Comparison of ENCODE assay signal across 15 mouse cellular contexts in the genomic region with DNA sequence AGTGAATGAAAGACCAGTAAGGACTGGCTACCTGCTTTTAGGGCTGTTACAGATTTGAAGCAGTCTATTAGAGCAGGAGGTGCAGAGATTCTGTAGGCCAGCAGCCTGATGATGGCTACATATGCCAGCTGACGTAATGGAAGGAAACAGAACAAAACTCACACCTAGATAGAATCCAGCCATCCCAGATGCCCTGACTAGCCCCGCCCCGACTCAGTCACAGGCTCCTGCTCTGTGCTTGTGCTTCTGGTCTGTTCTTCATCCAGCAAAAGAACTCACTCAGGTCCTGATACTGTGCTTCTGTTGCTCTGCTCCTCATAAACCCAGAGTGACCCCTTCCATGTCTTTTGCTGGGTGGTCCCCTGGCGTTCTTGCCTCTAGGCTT. TPM values are rescaled to one million over a fixed set of nuclear protein-coding genes. Genes with fewer than 3 reads are reported as not detected.
A peak's percentile ranks its signal among the peaks of the same experiment; 100 is the strongest.
DNase-seq lines count a peak whose midpoint lies in the region; ATAC-seq and TF ChIP-seq lines count a peak whose summit lies in the region.
"Had no signal": no experiment of that assay in that cellular context is flagged by ENCODE, and none has a peak within 500 bp of the region (broad histone marks: within the 10 kb centered on the region; RNA-seq: fewer than 3 reads in every experiment).

No protein-coding gene starts in this region.

- no peak overlapping the region for H3K4me2 ChIP-seq in kidney, embryonic 14.5 days (replicated peaks; ENCODE audit: low read depth, low read length)
- H3K4me2 ChIP-seq in kidney, postnatal 0 days (ENCODE audit: low read length), result no peak overlapping the region
- H3K4me2 ChIP-seq: forebrain, embryonic 13.5 days; hindbrain, embryonic 15.5 days; liver, embryonic 13.5 days; midbrain, embryonic 12.5 days had no signal

- no peaks in the 10 kb centered on the region for H3K9me3 ChIP-seq in kidney, embryonic 14.5 days (ENCODE audit: control insufficient read depth, low read length)
- H3K9me3 ChIP-seq in kidney, postnatal 0 days (replicated peaks; ENCODE audit: low read length), result no peaks in the 10 kb centered on the region
- H3K9me3 ChIP-seq: forebrain, embryonic 13.5 days; hindbrain, embryonic 15.5 days; liver, embryonic 13.5 days; midbrain, embryonic 12.5 days had no signal

- H3K36me3 ChIP-seq in kidney, embryonic 14.5 days (ENCODE audit: control insufficient read depth, insufficient read depth, low read length), result no peaks in the 10 kb centered on the region
- H3K36me3 ChIP-seq in kidney, postnatal 0 days (ENCODE audit: insufficient read depth, low read length), result no peaks in the 10 kb centered on the region
- H3K36me3 ChIP-seq: hindbrain, embryonic 15.5 days; liver, embryonic 13.5 days; midbrain, embryonic 12.5 days had no signal

- peak; percentile 37 for DNase-seq in adrenal gland, adult 8-10 months
- no peak for DNase-seq in adrenal gland, adult 2 months
- DNase-seq in kidney, adult 8-10 months, result peak; percentile 33 to 46
- peak; percentile 94 for DNase-seq in MN1 (ENCODE audit: low spot score)
- DNase-seq in kidney, postnatal 0 days (ENCODE audit: low spot score), result peak; percentile 10
- DNase-seq in cerebellum, adult 9-10 months, result no peak
- no peak for DNase-seq in spleen, adult 18-20 months
- DNase-seq: cerebellum, adult 11-12 months; embryo, embryonic 11 days; liver, embryonic 13.5 days; thymus, adult 2 months had no signal

- TF ChIP-seq CTCF in kidney, postnatal 0 days (IDR thresholded peaks at IDR 0.05; ENCODE audit: low read depth), result no peak

- no peaks in the 10 kb centered on the region for H3K27me3 ChIP-seq in kidney, embryonic 14.5 days (ENCODE audit: control insufficient read depth, insufficient read depth, low read length)
- no peaks in the 10 kb centered on the region for H3K27me3 ChIP-seq in kidney, postnatal 0 days (ENCODE audit: insufficient read depth, low read length)
- H3K27me3 ChIP-seq: forebrain, embryonic 13.5 days; hindbrain, embryonic 15.5 days; liver, embryonic 13.5 days; midbrain, embryonic 12.5 days had no signal

- no peak overlapping the region for H3K9ac ChIP-seq in kidney, embryonic 14.5 days (ENCODE audit: low read depth, low read length)
- H3K9ac ChIP-seq in kidney, postnatal 0 days (ENCODE audit: low read depth, low read length), result no peak overlapping the region
- H3K9ac ChIP-seq: forebrain, embryonic 13.5 days; hindbrain, embryonic 15.5 days; liver, embryonic 13.5 days; midbrain, embryonic 12.5 days had no signal

- peaks cover 23% of the 10 kb centered on the region for H3K4me1 ChIP-seq in kidney, embryonic 14.5 days (ENCODE audit: control insufficient read depth, insufficient read depth, low read length)
- peaks cover 11% of the 10 kb centered on the region; the same call in 1 of the 2 replicates for H3K4me1 ChIP-seq in kidney, postnatal 0 days (replicated peaks; ENCODE audit: insufficient read depth, low read length)

- no peak overlapping the region for H3K4me3 ChIP-seq in kidney, embryonic 14.5 days (ENCODE audit: low read length)
- H3K4me3 ChIP-seq in kidney, postnatal 0 days (replicated peaks; ENCODE audit: low read depth, low read length), result no peak overlapping the region
- H3K4me3 ChIP-seq: forebrain, embryonic 13.5 days; hindbrain, embryonic 15.5 days; liver, embryonic 13.5 days; midbrain, embryonic 12.5 days had no signal

- WGBS in kidney, embryonic 14.5 days, result 80% methylated on average over 4 of the region's 4 CpGs
- 71% methylated on average over 4 of the region's 4 CpGs for WGBS in kidney, postnatal 0 days

- no peak for ATAC-seq in kidney, embryonic 14.5 days (ENCODE audit: low FRiP score, low TSS enrichment)
- ATAC-seq in kidney, postnatal 0 days (replicated peaks; ENCODE audit: low FRiP score, low read depth), result no peak
- ATAC-seq: forebrain, embryonic 13.5 days had no signal

- no peak overlapping the region for H3K27ac ChIP-seq in kidney, embryonic 14.5 days (ENCODE audit: low read depth, low read length)
- 0 out of 2 replicates have a peak overlapping the region, but pooled peaks have one; percentile 2 for H3K27ac ChIP-seq in kidney, postnatal 0 days
- H3K27ac ChIP-seq: forebrain, embryonic 13.5 days; hindbrain, embryonic 15.5 days; liver, embryonic 13.5 days; midbrain, embryonic 12.5 days had no signal

RNA-seq across cellular contexts. Expression of a gene that starts 3.1 kb away (rescaled TPM):
- 10 to 100 TPM; 17.2 to 29.9 (median 21.9) TPM for total RNA-seq in adrenal gland, adult 8-10 months (2022)
- total RNA-seq in adrenal gland, adult 2 months (2021), result 10 to 100 TPM; 16.1 to 17.6 TPM
- 14.0 and 16.5 TPM in 2 replicates for polyA plus RNA-seq in adrenal gland, adult 2 months (2012; rRNA removed)
- 19.0 and 33.3 TPM in 2 replicates for polyA plus RNA-seq in kidney, embryonic 14.5 days (2014; fragmentation: Nextera tagmentation; extraction: Ambion mirVana)
- polyA plus RNA-seq in kidney, postnatal 0 days (2015; fragmentation: Nextera tagmentation; extraction: Ambion mirVana), result 14.9 and 20.6 TPM in 2 replicates

RNA-seq across cellular contexts. Expression of a gene that starts 3.2 kb away (rescaled TPM):
- 1 to 10 TPM; 3.3 to 5.5 (median 3.9) TPM for total RNA-seq in adrenal gland, adult 8-10 months (2022)
- total RNA-seq in adrenal gland, adult 2 months (2021), result 1 to 10 TPM; 1.9 to 2.7 TPM
- 0.49 and 0.65 TPM in 2 replicates for polyA plus RNA-seq in adrenal gland, adult 2 months (2012; rRNA removed)
- polyA plus RNA-seq in kidney, embryonic 14.5 days (2014; fragmentation: Nextera tagmentation; extraction: Ambion mirVana), result 14.3 and 20.9 TPM in 2 replicates
- polyA plus RNA-seq in kidney, postnatal 0 days (2015; fragmentation: Nextera tagmentation; extraction: Ambion mirVana), result 10.9 TPM in 2 replicates

RNA-seq across cellular contexts. Expression of a gene that starts 18.1 kb away (rescaled TPM):
- 1 to 10 TPM in 3 of 4 experiments, under 1 TPM in 1; 0.84 to 2.0 (median 1.1) TPM for total RNA-seq in adrenal gland, adult 8-10 months (2022)
- under 1 TPM; 0.66 to 0.75 TPM for total RNA-seq in adrenal gland, adult 2 months (2021)
- 0.06 and 0.13 TPM in 2 replicates for polyA plus RNA-seq in adrenal gland, adult 2 months (2012; rRNA removed)
- polyA plus RNA-seq in kidney, embryonic 14.5 days (2014; fragmentation: Nextera tagmentation; extraction: Ambion mirVana), result 1.3 and 2.1 TPM in 2 replicates
- 2.5 and 3.0 TPM in 2 replicates for polyA plus RNA-seq in kidney, postnatal 0 days (2015; fragmentation: Nextera tagmentation; extraction: Ambion mirVana)

RNA-seq across cellular contexts. Expression of a gene that starts 47.8 kb away (rescaled TPM):
- 1,000 to 10,000 TPM in 3 of 4 experiments, 100 to 1,000 TPM in 1; 999 to 1,169 (median 1,094) TPM for total RNA-seq in adrenal gland, adult 8-10 months (2022)
- 1,000 to 10,000 TPM; 1,129 to 1,275 TPM for total RNA-seq in adrenal gland, adult 2 months (2021)
- 61.9 and 71.3 TPM in 2 replicates for polyA plus RNA-seq in adrenal gland, adult 2 months (2012; rRNA removed)
- 2,535 and 3,306 TPM in 2 replicates for polyA plus RNA-seq in kidney, embryonic 14.5 days (2014; fragmentation: Nextera tagmentation; extraction: Ambion mirVana)
- polyA plus RNA-seq in kidney, postnatal 0 days (2015; fragmentation: Nextera tagmentation; extraction: Ambion mirVana), result 2,857 and 3,220 TPM in 2 replicates

Comparison
In these comparisons a context has a peak if more than half of its experiments do, and no peak if none do; other contexts are left out.
1. DNase-seq: peak in adrenal gland, adult 8-10 months (single experiment), kidney, adult 8-10 months (2 of 2), MN1 (single experiment) and kidney, postnatal 0 days (single experiment); none in adrenal gland, adult 2 months (single experiment), cerebellum, adult 9-10 months (single experiment) and spleen, adult 18-20 months (0 of 2).